Mouse (Mus musculus) thymus, adult 2 months (tissue): ENCODE data around the gene Nenf.
A peak's percentile ranks its signal among the peaks of the same experiment; 100 is the strongest.

ENCODE experiments used
- CTCF ChIP-seq: fragments of 200-500 bp; IDR thresholded peaks from 2 replicates; pipeline ENCODE4 v1.5.1; 2012; ENCODE audit warnings: mild to moderate bottlenecking, control low read depth, low read length, moderate library complexity, borderline replicate concordance; ENCODE audit not compliant: control insufficient read depth, poor library complexity, insufficient read depth; ENCODE audit errors: extremely low read depth
- POLR2A ChIP-seq: fragments of 200-500 bp; IDR thresholded peaks from 2 replicates; pipeline ENCODE4 v1.6.1; 2012; ENCODE audit warnings: mild to moderate bottlenecking, low read length, control low read depth, moderate library complexity; ENCODE audit not compliant: control insufficient read depth, poor library complexity, insufficient read depth; ENCODE audit errors: extremely low read depth

DNA sequence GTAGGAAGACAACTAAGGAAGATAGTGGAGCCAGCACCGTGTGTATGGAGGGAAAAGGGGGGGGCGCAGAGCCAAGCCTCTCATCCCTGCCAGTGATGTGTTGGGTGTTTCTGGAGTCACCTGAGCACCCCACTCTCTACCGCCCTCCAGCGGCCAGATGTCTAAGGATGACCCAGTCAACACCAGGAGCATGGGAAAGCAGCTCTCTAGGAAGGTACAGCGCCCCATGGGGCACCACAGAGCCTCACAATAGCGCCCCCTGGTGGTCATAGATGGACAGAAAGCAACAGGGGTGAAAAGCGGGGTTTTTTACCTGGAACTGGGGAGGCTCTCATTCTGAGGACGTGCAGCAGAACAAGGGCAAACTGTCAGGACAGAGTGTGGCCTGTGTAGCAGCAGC lies 29.2 kb downstream of the Nenf start:
- TF ChIP-seq CTCF = peak; percentile 91
- TF ChIP-seq POLR2A = no peak
